Mouse (Mus musculus) stomach, embryonic 16.5 days (tissue): ENCODE measurements around the gene Dvl1. TPM values are rescaled to one million over a fixed set of nuclear protein-coding genes. Genes with fewer than 3 reads are reported as not detected.

ENCODE experiments used
- ATAC-seq: fragments of 200-750 bp; cut with Nextera tagmentation; 2 replicates; pipeline ENCODE4 v1.8.0; 2017; ENCODE audit warnings: moderate number of reproducible peaks, moderate TSS enrichment; ENCODE audit not compliant: insufficient read depth, low FRiP score
- H3K27ac ChIP-seq: fragments of 300-500 bp; sonication (generic); 2 replicates; pipeline ENCODE4 v1.5.1; 2014; ENCODE audit warnings: low read length
- H3K27me3 ChIP-seq: fragments of 300-500 bp; sonication (generic); 2 replicates; pipeline ENCODE4 v1.6.1; 2014; ENCODE audit warnings: low read length, control low read depth, mixed read lengths; ENCODE audit not compliant: control insufficient read depth, insufficient read depth
- H3K36me3 ChIP-seq: fragments of 300-500 bp; sonication (generic); 2 replicates; pipeline ENCODE4 v1.6.1; 2014; ENCODE audit warnings: low read length; ENCODE audit not compliant: control insufficient read depth, insufficient read depth
- H3K4me1 ChIP-seq: fragments of 300-500 bp; sonication (generic); 2 replicates; pipeline ENCODE4 v1.6.1; 2014; ENCODE audit warnings: low read length, control low read depth, mixed read lengths; ENCODE audit not compliant: control insufficient read depth, insufficient read depth
- H3K4me2 ChIP-seq: fragments of 300-500 bp; sonication (generic); 2 replicates; pipeline ENCODE4 v1.6.1; 2014; ENCODE audit warnings: low read depth, low read length, mixed read lengths
- H3K4me3 ChIP-seq: fragments of 300-500 bp; sonication (generic); replicated peaks from 2 replicates; pipeline ENCODE4 v1.5.1; 2014; ENCODE audit warnings: mild to moderate bottlenecking, low read length
- H3K9ac ChIP-seq: fragments of 300-500 bp; sonication (generic); 2 replicates; pipeline ENCODE4 v1.6.1; 2014; ENCODE audit warnings: low read length
- H3K9me3 ChIP-seq: fragments of 300-500 bp; sonication (generic); replicated peaks from 2 replicates; pipeline ENCODE4 v1.6.1; 2016; ENCODE audit warnings: low read length, control low read depth; ENCODE audit not compliant: control insufficient read depth
- WGBS: fragments of 180-500 bp; shearing (Covaris S2); extraction: QIAGEN DNeasy Blood & Tissue Kit; methylation state at CpG from one replicate; pipeline ENCODE4 v1.1.7; 2014; 5-methylcytosine and 5-hydroxymethylcytosine counted together
- polyA plus RNA-seq: library from polyadenylated mRNA; unstranded; fragments of >200 nt; fragmentation: Nextera tagmentation; extraction: Ambion mirVana; gene quantifications from 2 replicates; pipeline ENCODE4 v1.2.1, GENCODE M21; 2015

Dvl1 gene
- polyA plus RNA-seq, 1 experiment from 2014 or later: 5.0 TPM

DNA sequence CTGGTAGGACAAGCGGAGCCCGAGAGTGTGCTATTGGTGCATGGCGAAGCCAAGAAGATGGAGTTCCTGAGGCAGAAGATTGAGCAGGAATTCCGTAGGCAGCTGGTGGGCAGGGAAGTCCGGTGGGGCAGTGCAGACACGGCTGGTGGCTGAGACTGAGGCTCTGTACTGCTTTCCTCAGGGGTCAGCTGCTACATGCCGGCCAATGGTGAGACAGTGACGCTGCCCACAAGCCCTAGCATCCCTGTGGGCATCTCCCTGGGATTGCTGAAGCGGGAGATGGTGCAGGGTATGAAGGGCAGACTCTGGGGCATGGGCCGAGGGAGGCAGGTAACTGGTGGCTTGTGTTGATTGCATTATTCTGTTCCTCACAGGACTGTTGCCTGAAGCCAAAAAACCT lies 40.5 kb downstream of the Dvl1 start:
- H3K9me3 ChIP-seq: no peaks in the 10 kb centered on the region
- ATAC-seq: no peak
- peaks cover 17% of the 10 kb centered on the region; the same call in 1 of the 2 replicates for H3K36me3 ChIP-seq
- H3K4me2 ChIP-seq: no peak overlapping the region
- no peak overlapping the region for H3K4me3 ChIP-seq
- no peak overlapping the region for H3K27ac ChIP-seq
- no peaks in the 10 kb centered on the region for H3K27me3 ChIP-seq
- WGBS: 87% methylated on average over 10 of the region's 10 CpGs
- H3K9ac ChIP-seq: no peak overlapping the region
- peaks cover 9% of the 10 kb centered on the region; the same call in 1 of the 2 replicates for H3K4me1 ChIP-seq

DNA sequence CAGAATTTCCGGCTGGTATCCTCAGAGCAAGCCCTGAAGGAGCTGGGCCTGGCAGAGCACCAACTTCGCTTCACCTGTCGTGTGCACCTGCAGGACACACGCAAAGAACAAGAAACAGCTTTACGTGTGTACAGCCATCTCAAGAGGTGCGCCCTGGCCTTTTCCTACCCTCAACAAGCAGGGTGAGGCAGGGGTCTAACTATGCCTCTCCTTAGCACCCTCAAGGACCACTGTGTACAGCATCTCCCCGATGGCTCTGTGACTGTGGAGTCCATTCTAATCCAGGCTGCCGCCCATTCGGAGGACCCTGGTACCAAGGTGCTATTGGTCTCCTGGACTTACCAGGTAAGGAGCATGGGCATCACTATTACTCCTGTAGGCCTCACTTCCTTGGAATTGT lies 41.0 kb downstream of the Dvl1 start:
- WGBS: 93% methylated on average over 9 of the region's 9 CpGs
- no peaks in the 10 kb centered on the region for H3K27me3 ChIP-seq
- H3K4me3 ChIP-seq: no peak overlapping the region
- H3K36me3 ChIP-seq: peaks cover 17% of the 10 kb centered on the region; the same call in 1 of the 2 replicates
- H3K4me1 ChIP-seq: peaks cover 13% of the 10 kb centered on the region; the same call in 1 of the 2 replicates
- ATAC-seq: no peak
- no peak overlapping the region for H3K4me2 ChIP-seq
- H3K27ac ChIP-seq: no peak overlapping the region
- H3K9me3 ChIP-seq: no peaks in the 10 kb centered on the region
- H3K9ac ChIP-seq: no peak overlapping the region

DNA sequence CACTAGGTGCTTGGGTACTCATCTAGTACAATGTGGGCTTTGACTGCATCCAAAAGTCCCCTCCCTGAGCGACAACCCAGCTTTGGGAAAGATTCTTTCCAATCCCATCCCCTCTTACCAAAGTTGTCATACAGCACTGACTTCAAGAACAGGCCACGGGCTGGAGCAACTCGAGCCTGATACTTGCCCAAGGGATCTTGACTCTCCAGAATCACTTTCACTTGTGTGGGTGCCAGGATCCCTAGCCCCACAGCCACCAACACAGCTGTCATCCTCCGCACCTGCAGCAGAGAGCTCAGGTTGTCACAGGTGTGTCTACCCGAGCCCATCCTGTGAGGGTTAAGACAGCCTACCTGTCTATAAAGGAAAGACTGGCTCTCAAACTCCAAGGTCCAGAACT lies 42.1 kb downstream of the Dvl1 start:
- no peak overlapping the region for H3K4me2 ChIP-seq
- no peaks in the 10 kb centered on the region for H3K9me3 ChIP-seq
- ATAC-seq: no peak
- no peak overlapping the region for H3K4me3 ChIP-seq
- no peaks in the 10 kb centered on the region for H3K27me3 ChIP-seq
- peaks cover 24% of the 10 kb centered on the region for H3K4me1 ChIP-seq
- H3K36me3 ChIP-seq: peaks cover 17% of the 10 kb centered on the region; the same call in 1 of the 2 replicates
- no peak overlapping the region for H3K27ac ChIP-seq
- 81% methylated on average over 5 of the region's 5 CpGs for WGBS
- H3K9ac ChIP-seq: no peak overlapping the region

DNA sequence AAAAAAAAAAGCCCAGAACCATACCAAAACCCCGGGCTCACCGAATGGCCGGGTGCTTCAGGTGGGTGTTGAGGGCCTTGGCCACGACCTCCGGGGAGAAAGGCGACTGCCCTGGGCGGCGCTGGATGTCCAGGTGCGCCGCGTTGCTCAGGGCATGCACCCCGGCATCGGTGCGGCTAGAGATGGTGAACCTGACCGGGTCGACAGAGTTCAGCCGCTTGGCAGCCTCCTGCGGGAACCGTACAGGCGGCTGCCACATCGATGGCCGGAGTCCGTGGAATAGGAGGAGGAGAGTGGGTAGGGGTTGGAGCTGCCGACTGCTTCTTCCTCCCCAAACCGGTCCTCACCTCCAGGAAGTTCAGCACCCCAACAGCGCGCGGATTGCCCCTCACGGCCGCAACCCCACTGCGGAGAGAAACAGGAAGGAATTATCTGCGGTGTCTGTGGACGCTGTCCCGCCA lies 43.8 kb downstream of the Dvl1 start:
- ATAC-seq: no peak
- H3K4me2 ChIP-seq: peak overlapping the region; percentile 96
- peak overlapping the region; percentile 91 for H3K4me3 ChIP-seq
- WGBS: under 1% methylated on average over 34 of the region's 34 CpGs
- no peaks in the 10 kb centered on the region for H3K27me3 ChIP-seq
- H3K9ac ChIP-seq: peak overlapping the region; percentile 85
- 0 out of 2 replicates have a peak overlapping the region, but pooled peaks have one; percentile 98 for H3K27ac ChIP-seq
- H3K36me3 ChIP-seq: 0 out of 2 replicates have a peak, but pooled peaks cover 8% of the 10 kb centered on the region
- peaks cover 34% of the 10 kb centered on the region for H3K4me1 ChIP-seq
- H3K9me3 ChIP-seq: no peaks in the 10 kb centered on the region

DNA sequence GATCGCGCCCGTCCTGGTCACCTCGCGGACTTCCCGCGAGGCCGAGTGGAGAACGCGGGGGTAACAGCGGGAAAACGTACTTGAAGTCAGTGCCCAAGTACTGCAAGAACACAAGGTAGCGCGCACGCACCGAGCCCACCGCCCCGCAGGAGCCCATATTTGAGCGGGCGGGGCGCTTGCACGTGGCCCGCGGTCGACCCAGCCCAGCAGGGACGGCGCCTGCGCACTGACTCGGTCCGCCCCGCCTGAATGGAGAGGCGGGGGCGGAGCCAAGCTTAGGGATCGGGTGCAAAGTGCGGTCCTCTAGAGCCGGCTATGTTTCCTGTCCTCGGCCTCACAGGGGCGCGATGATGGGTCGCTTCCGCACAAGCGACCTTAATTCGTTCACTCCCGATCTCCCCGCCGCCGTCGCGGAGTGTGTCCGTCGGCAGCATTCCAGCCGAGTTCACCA lies 44.4 kb downstream of the Dvl1 start, which contains the start of the genes Pusl1 and Acap3:
Gene Pusl1 (minus strand): TSS at position 231 of the 451 bp plus-strand sequence.
Gene Acap3 (plus strand): TSS at position 272 of the 451 bp plus-strand sequence.
- no peaks in the 10 kb centered on the region for H3K9me3 ChIP-seq

DNA sequence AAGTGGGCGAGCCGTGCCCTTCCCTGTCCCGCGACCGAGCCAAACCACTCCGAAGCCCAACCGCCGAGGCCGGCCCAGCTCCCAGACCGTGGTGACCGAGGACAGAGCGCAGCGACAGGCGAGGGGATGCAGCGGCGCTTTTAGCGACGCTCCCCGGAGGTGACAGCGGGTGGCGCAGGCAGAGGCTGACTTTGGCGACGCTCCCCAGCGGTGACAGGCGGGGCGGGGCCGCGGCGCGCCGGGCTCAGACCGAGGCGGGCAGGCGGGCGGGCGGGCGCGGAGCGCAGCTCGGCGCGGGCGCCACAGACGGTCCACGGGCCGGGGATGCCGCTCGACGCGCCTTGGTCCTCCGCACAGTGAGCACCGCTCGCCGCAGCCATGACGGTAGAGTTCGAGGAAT lies 44.8 kb downstream of the Dvl1 start:
- Histone ChIP-seq H3K4me3 (peak overlapping the region; percentile 91), H3K4me2 (peak overlapping the region; percentile 96), H3K27ac (peak overlapping the region; percentile 98), H3K9ac (peak overlapping the region; percentile 95), H3K27me3 (no peaks in the 10 kb centered on the region), H3K4me1 (peaks cover 34% of the 10 kb centered on the region), H3K9me3 (no peaks in the 10 kb centered on the region), H3K36me3 (peaks cover 11% of the 10 kb centered on the region; the same call in 1 of the 2 replicates)
- peak; percentile 89 for ATAC-seq
- under 1% methylated on average over 54 of the region's 56 CpGs for WGBS

More for the DNA sequence above, 44.4 kb downstream of the Dvl1 start, which contains the start of the genes Pusl1 and Acap3:
- Histone ChIP-seq H3K27me3 (no peaks in the 10 kb centered on the region), H3K4me2 (peak within 1 kb of the TSS; percentile 96), H3K4me1 (peaks cover 34% of the 10 kb centered on the region), H3K4me3 (peak within 1 kb of the TSS; percentile 91), H3K27ac (peak within 1 kb of the TSS; percentile 98), H3K9ac (peak within 1 kb of the TSS; percentile 95), H3K36me3 (0 out of 2 replicates have a peak, but pooled peaks cover 8% of the 10 kb centered on the region)
- WGBS: under 1% methylated on average over 52 of the region's 52 CpGs
- peak; percentile 89 for ATAC-seq

DNA sequence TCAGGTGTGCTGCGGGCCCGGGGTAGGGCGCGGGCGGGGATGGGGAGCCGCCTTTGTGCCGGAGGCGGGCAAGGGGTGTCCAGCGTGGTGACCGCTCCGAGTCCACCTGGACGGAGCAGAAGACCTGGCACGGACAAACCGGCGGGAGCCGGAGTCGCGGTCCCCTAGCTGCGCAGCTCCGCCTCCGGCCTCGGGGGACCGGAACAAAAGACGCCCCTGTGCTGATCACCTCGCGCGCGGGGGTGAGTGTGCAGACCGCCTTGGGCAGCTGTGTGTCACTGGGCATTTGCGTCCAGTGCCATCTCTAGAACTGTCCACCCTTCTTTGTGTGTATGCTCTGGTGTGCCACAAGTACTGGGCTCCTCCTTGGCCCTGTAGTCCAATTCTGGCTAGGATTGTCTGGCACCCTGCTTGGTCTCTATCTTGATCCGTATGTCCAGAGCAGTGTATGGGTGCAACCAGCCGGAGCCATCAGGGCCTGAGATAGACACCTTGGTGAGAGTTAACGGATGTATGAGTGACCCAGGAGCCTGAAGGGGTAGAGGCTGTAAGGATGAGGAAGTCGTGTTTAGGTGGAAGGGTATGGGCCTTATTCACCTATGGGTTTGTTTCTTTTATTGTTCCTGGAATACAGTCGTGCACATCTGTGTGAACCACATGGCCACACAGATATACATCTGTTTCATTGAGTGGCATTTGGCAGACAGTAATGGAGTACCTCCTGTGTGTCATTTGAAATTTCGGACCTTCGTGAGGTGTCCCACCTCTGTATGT lies 45.4 kb downstream of the Dvl1 start:
- H3K9ac ChIP-seq: peak overlapping the region; percentile 95
- WGBS: 5% methylated on average over 37 of the region's 37 CpGs
- no peaks in the 10 kb centered on the region for H3K9me3 ChIP-seq
- peak overlapping the region; percentile 96 for H3K4me2 ChIP-seq
- H3K27ac ChIP-seq: peak overlapping the region; percentile 98
- H3K4me1 ChIP-seq: peaks cover 34% of the 10 kb centered on the region
- peaks cover 9% of the 10 kb centered on the region; the same call in 1 of the 2 replicates for H3K36me3 ChIP-seq
- 0 out of 2 replicates have a peak, but pooled peaks have one; percentile 8 for ATAC-seq
- peak overlapping the region; percentile 91 for H3K4me3 ChIP-seq
- H3K27me3 ChIP-seq: no peaks in the 10 kb centered on the region

DNA sequence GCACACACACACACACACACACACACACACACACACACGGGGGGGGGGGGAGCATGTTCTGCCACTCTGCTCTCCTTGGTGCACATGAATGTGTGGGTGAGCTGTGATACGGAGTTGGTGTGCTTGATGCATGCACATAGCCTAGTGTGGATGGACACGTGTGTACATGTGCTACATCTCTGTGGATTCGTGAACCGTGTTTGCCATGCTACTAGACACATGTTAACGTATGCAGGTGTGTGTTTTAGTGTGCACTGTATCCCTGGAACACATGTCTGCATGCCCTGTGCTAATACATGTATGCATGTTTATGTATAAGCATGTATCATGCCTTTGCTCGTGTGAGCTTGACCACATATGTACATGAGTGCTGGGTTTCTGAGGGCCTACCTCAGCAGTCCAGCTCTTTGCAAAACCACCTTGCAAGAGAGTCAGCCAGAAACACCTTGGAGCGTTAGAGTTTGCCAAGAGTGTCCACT lies 46.0 kb downstream of the Dvl1 start:
- H3K27me3 ChIP-seq: no peaks in the 10 kb centered on the region
- no peaks in the 10 kb centered on the region for H3K9me3 ChIP-seq
- H3K27ac ChIP-seq: peak overlapping the region; percentile 76; the same call in 1 of the 2 replicates
- H3K4me2 ChIP-seq: peak overlapping the region; percentile 96
- 69% methylated on average over 8 of the region's 8 CpGs for WGBS
- peak overlapping the region; percentile 95; the same call in 1 of the 2 replicates for H3K9ac ChIP-seq
- peaks cover 34% of the 10 kb centered on the region for H3K4me1 ChIP-seq
- ATAC-seq: no peak
- peak overlapping the region; percentile 91 for H3K4me3 ChIP-seq
- peaks cover 7% of the 10 kb centered on the region; the same call in 1 of the 2 replicates for H3K36me3 ChIP-seq
